Mouse (Mus musculus) spleen, adult 2 months (tissue): ENCODE results near the gene Id4.

Experiments used
- CTCF ChIP-seq: fragments of 200-500 bp; IDR thresholded peaks from 2 replicates; pipeline ENCODE4 v1.5.1; 2011; ENCODE audit warnings: mild to moderate bottlenecking, inconsistent platforms; ENCODE audit not compliant: insufficient read depth, insufficient read length, insufficient replicate concordance; ENCODE audit errors: extremely low read depth
- POLR2A ChIP-seq: fragments of 200-500 bp; IDR thresholded peaks from 2 replicates; pipeline ENCODE4 v1.6.1; 2011; ENCODE audit warnings: low read depth, low read length, inconsistent platforms

GRCm38 (mm10) chr13:48236865-48237264 lies 24.2 kb upstream of the Id4 start:
- TF ChIP-seq POLR2A (no peak), CTCF (no peak)
